Mouse (Mus musculus) kidney, embryonic 14.5 days (tissue): Measurements from ENCODE around the gene Gata2. TPM values are rescaled to one million over a fixed set of nuclear protein-coding genes. Genes with fewer than 3 reads are reported as not detected.
A peak's percentile ranks its signal among the peaks of the same experiment; 100 is the strongest.

Source experiments
- ATAC-seq: fragments of 200-750 bp; cut with Nextera tagmentation; 2 replicates; pipeline ENCODE4 v1.8.0; 2017; ENCODE audit warnings: moderate number of reproducible peaks, mild to moderate bottlenecking, moderate TSS enrichment, moderate library complexity; ENCODE audit not compliant: low FRiP score, low TSS enrichment
- H3K27ac ChIP-seq: fragments of 300-500 bp; sonication (generic); 2 replicates; pipeline ENCODE4 v1.5.1; 2014; ENCODE audit warnings: low read depth, mild to moderate bottlenecking, low read length, moderate library complexity, mixed read lengths
- H3K27me3 ChIP-seq: fragments of 300-500 bp; sonication (generic); 2 replicates; pipeline ENCODE4 v1.6.1; 2014; ENCODE audit warnings: mild to moderate bottlenecking, low read length; ENCODE audit not compliant: control insufficient read depth, insufficient read depth
- H3K36me3 ChIP-seq: fragments of 300-500 bp; sonication (generic); 2 replicates; pipeline ENCODE4 v1.6.1; 2014; ENCODE audit warnings: low read length, mixed read lengths; ENCODE audit not compliant: control insufficient read depth, insufficient read depth
- H3K4me1 ChIP-seq: fragments of 300-500 bp; sonication (generic); 2 replicates; pipeline ENCODE4 v1.6.1; 2014; ENCODE audit warnings: low read length, mixed read lengths; ENCODE audit not compliant: control insufficient read depth, insufficient read depth
- H3K4me2 ChIP-seq: fragments of 300-500 bp; sonication (generic); replicated peaks from 2 replicates; pipeline ENCODE4 v1.6.1; 2014; ENCODE audit warnings: low read depth, mild to moderate bottlenecking, low read length
- H3K4me3 ChIP-seq: fragments of 300-500 bp; sonication (generic); 2 replicates; pipeline ENCODE4 v1.5.1; 2014; ENCODE audit warnings: mild to moderate bottlenecking, low read length
- H3K9ac ChIP-seq: fragments of 300-500 bp; sonication (generic); 2 replicates; pipeline ENCODE4 v1.6.1; 2014; ENCODE audit warnings: low read depth, mild to moderate bottlenecking, low read length, moderate library complexity
- H3K9me3 ChIP-seq: fragments of 300-500 bp; sonication (generic); 2 replicates; pipeline ENCODE4 v1.6.1; 2016; ENCODE audit warnings: low read length; ENCODE audit not compliant: control insufficient read depth
- WGBS: fragments of 180-500 bp; shearing (Covaris S2); extraction: QIAGEN DNeasy Blood & Tissue Kit; methylation state at CpG from one replicate; pipeline ENCODE4 v1.1.7; 2014; 5-methylcytosine and 5-hydroxymethylcytosine counted together
- polyA plus RNA-seq: library from polyadenylated mRNA; unstranded; fragments of >200 nt; fragmentation: Nextera tagmentation; extraction: Ambion mirVana; gene quantifications from 2 replicates; pipeline ENCODE4 v1.2.1, GENCODE M21; 2014

Gene Gata2
- polyA plus RNA-seq, 1 experiment from 2014 or later, result 44.6 TPM

DNA sequence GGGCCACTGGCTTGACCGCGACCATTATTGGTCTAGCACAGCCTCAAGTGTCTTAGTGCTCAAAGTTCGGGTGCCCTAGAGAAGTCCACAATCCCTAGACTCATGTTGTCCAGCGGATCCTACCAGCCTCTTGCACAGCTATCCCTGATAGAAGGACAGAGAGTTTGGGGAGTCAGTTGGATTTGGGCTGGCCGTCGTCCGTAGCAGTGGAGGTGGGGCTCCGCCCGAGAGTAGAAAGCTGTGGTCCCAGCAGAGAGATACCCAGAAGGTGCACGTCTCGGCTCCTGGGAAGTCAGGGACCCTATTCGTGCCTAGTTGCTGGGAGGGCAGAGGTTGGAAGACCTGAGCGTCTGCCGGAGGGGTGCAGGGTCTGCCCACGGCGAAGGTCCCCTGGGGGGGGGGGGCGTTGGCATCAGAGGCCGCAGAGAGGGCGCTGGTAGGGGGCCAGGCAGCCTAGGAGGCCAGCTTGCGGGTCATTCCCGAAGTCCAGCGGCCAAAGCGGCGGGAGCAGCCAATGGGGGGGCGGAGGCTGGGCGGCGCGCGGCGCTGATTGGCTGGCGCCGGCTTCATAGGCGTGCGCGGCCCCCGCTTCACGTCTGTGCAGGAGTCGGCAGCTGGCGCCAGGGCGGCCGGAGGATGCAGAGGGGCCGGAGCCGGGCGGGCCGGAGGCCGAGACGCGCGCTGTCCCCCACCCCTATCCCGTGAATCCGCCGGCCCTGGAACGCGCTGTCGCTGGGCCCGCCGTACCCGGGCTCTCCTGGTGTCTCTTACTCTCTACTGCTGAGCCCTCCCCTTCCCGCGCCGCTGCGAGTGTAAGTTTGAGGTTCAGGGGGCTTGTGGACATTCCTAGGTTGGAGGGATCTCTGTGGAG, 4.6 kb downstream of the Gata2 start:
- under 1% methylated on average over 58 of the region's 62 CpGs for WGBS
- H3K27ac ChIP-seq, result no peak overlapping the region

DNA sequence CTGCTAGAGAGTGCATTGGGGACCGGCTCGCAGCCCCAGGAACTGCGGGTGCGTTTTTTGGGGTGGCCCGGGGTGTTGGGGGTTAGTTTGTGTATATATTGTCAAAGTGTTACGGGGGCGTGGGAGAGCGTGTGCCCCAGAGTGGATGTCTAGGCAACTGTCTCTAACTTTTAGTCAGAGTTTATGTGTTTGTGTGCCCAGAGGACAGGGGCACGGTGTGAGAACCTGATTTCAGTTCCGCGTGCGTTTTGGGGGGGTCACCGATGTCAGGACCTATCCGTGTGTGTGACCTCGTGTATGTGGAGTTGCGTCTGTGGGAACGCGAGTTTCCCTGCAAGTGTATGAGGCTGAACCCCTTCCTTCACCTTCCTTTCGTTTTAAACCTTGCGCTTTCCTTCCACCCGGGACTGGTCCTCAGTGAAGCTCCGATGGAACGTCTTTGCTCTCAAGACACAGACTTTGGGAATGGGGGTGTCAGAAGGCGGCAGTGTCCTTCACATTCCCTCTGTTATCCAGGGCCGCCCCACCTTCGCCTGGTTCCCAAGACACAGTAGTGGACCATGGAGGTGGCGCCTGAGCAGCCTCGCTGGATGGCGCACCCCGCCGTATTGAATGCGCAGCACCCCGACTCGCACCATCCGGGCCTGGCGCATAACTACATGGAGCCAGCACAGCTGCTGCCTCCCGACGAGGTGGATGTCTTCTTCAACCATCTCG, 5.5 kb downstream of the Gata2 start:
- Histone ChIP-seq H3K36me3 (no peaks in the 10 kb centered on the region), H3K9ac (peak overlapping the region; percentile 69), H3K4me2 (peak overlapping the region; percentile 87), H3K27ac (no peak overlapping the region), H3K4me3 (peak overlapping the region; percentile 59), H3K4me1 (peaks cover 54% of the 10 kb centered on the region), H3K9me3 (no peaks in the 10 kb centered on the region), H3K27me3 (peaks cover 92% of the 10 kb centered on the region)
- no peak for ATAC-seq
- 1% methylated on average over 39 of the region's 39 CpGs for WGBS

More for the DNA sequence above, 4.6 kb downstream of the Gata2 start:
- peak overlapping the region; percentile 87 for H3K4me2 ChIP-seq
- peaks cover 53% of the 10 kb centered on the region for H3K4me1 ChIP-seq
- no peaks in the 10 kb centered on the region for H3K36me3 ChIP-seq
- H3K4me3 ChIP-seq, result peak overlapping the region; percentile 59
- peak overlapping the region; percentile 69 for H3K9ac ChIP-seq
- no peaks in the 10 kb centered on the region for H3K9me3 ChIP-seq
- ATAC-seq, result peak; percentile 80
- peaks cover 92% of the 10 kb centered on the region for H3K27me3 ChIP-seq

DNA sequence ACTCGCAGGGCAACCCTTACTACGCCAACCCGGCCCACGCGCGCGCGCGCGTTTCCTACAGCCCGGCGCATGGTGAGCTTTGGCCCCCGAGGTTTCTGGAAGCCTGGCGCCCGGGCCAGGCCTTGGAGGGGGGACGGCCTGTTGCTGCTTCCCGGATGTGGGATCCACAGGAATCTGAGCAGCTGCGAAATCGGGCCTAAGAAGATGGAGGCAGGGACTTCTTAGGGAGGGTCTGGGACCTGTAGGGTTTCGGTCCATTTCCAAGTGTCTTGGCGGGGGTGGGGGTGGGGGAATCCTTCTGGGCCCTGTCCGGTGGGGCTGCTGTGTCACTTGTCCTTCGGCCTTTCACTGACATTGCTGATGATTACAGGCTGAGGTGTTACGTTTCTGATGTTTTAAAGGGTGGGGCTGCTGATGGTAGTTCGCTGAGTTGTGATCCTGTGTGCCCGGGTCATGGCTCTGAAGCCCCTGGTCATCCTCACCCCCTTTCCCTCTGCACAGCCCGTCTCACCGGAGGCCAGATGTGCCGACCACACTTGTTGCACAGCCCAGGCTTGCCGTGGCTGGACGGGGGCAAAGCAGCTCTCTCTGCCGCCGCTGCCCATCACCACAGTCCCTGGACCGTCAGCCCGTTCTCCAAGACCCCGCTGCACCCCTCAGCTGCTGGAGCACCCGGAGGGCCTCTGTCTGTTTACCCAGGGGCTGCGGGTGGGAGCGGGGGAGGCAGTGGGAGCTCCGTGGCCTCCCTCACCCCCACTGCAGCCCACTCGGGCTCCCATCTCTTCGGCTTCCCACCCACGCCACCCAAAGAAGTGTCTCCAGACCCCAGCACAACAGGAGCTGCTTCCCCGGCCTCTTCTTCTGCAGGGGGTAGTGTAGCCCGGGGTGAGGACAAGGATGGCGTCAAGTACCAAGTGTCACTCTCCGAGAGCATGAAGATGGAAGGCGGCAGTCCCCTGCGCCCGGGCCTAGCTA, 6.3 kb downstream of the Gata2 start:
- WGBS, result 6% methylated on average over 50 of the region's 50 CpGs
- H3K27ac ChIP-seq, result no peak overlapping the region

GRCm38 (mm10) chr6:88200693-88201609, 7.3 kb downstream of the Gata2 start:
- Histone ChIP-seq H3K4me3 (peak overlapping the region; percentile 59), H3K36me3 (no peaks in the 10 kb centered on the region; the same call in 1 of the 2 replicates), H3K4me1 (peaks cover 66% of the 10 kb centered on the region), H3K9ac (peak overlapping the region; percentile 69; the same call in 1 of the 2 replicates), H3K4me2 (peak overlapping the region; percentile 87), H3K9me3 (no peaks in the 10 kb centered on the region), H3K27me3 (peaks cover 90% of the 10 kb centered on the region), H3K27ac (no peak overlapping the region)
- ATAC-seq, result no peak
- WGBS, result 17% methylated on average over 20 of the region's 20 CpGs

More for the DNA sequence above, 6.3 kb downstream of the Gata2 start:
- H3K9ac ChIP-seq, result peak overlapping the region; percentile 69
- peak overlapping the region; percentile 59 for H3K4me3 ChIP-seq
- H3K4me1 ChIP-seq, result peaks cover 61% of the 10 kb centered on the region
- H3K9me3 ChIP-seq, result no peaks in the 10 kb centered on the region
- H3K4me2 ChIP-seq, result peak overlapping the region; percentile 87
- peaks cover 92% of the 10 kb centered on the region for H3K27me3 ChIP-seq
- no peaks in the 10 kb centered on the region; the same call in 1 of the 2 replicates for H3K36me3 ChIP-seq
- ATAC-seq, result no peak

DNA sequence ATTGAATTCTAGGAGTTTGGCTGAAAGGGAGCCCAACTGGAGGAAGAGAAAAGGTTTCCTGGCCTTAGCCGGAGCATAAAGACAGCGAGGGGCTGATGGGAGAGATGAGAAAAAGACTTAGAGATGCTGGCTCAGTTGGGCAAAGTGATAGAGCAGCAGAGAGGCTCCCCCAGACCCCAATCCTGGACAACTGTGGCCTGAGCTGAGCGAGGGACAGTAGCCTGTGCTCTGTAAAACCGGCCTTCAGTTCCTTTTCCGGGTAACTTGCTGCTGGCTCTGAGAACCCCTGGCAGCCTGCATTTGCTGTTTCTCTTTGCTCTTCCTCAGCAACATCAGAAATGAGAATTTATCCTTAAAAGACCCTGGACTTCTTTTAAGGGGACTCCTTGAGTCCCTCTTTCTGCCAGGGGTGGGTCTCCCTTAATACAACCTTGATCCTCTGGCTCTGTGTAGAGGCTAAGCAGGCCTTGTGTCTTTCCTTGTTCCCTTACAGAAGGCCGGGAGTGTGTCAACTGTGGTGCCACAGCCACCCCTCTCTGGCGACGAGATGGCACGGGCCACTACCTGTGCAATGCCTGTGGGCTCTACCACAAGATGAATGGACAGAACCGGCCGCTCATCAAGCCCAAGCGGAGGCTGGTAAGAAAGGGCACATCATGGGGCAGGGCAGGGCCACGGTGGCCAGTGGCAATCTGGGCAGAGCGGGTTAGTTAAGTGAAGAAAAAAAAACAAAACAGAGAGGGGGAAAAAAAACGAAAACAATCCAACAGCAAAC, 8.4 kb downstream of the Gata2 start:
- Histone ChIP-seq H3K4me1 (peaks cover 59% of the 10 kb centered on the region), H3K9ac (peak overlapping the region; percentile 40; the same call in 1 of the 2 replicates), H3K4me3 (peak overlapping the region; percentile 59), H3K9me3 (no peaks in the 10 kb centered on the region), H3K36me3 (no peaks in the 10 kb centered on the region; the same call in 1 of the 2 replicates), H3K27me3 (peaks cover 89% of the 10 kb centered on the region), H3K27ac (peak overlapping the region; percentile 56), H3K4me2 (peak overlapping the region; percentile 87)
- WGBS, result 21% methylated on average over 15 of the region's 15 CpGs
- ATAC-seq, result no peak

- Histone ChIP-seq H3K27me3 (peaks cover 79% of the 10 kb centered on the region), H3K9me3 (no peaks in the 10 kb centered on the region), H3K27ac (peak overlapping the region; percentile 77), H3K4me2 (peak overlapping the region; percentile 87), H3K9ac (peak overlapping the region; percentile 50; the same call in 1 of the 2 replicates), H3K4me1 (peaks cover 49% of the 10 kb centered on the region), H3K4me3 (peak overlapping the region; percentile 19), H3K36me3 (no peaks in the 10 kb centered on the region; the same call in 1 of the 2 replicates)
- peak; percentile 58 for ATAC-seq
- 4% methylated on average over 24 of the region's 24 CpGs for WGBS
Measured at GRCm38 (mm10) chr6:88202921-88203690, 9.4 kb downstream of the Gata2 start.
